Mouse (Mus musculus): ENCODE measurements around the gene Itgb4.

DNA sequence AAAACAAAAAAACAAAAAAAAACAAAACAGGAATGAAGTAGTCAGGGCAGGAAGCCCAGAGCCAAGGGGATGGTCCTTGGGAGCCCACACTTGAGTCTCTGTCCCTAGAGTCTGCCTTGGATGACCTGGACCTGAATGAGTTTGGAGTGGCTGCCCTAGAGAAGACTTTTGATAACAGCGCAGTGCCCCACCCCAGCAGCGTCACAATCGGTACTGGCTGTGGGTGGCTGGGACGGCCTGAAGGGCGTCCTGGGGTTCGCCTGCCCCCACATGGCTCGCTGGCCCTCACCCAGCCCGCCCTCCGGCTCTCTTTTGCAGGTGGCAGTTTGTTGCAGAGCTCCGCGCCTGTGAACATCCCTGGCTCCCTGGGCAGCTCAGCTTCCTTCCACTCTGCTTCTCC is 81.4 kb downstream of the Itgb4 start:
- TF ChIP-seq CTCF (IDR thresholded peaks at IDR 0.05; ENCODE audit: low read depth, low read length), result no peak
- no peak for TF ChIP-seq POLR2A (IDR thresholded peaks at IDR 0.05; ENCODE audit: borderline replicate concordance, low read depth, low read length)
